32 mouse cellular contexts compared by ENCODE assay signal in genomic region chr1:130918323-130918980, GRCm38 (mm10). TPM values are rescaled to one million over a fixed set of nuclear protein-coding genes. Genes with fewer than 3 reads are reported as not detected.
DNase-seq lines count a peak whose midpoint lies in the region; ATAC-seq and TF ChIP-seq lines count a peak whose summit lies in the region.
"Had no signal": no experiment of that assay in that cellular context is flagged by ENCODE, and none has a peak within 500 bp of the region (broad histone marks: within the 10 kb centered on the region; RNA-seq: fewer than 3 reads in every experiment).

No protein-coding gene starts in this region.

- TF ChIP-seq RAD21 in MEL (IDR thresholded peaks at IDR 0.05; ENCODE audit: low read depth, low read length), result no peak

- ATAC-seq in kidney, postnatal 0 days (replicated peaks; ENCODE audit: low FRiP score, low read depth), result no peak
- ATAC-seq in hindbrain, embryonic 16.5 days, result no peak
- ATAC-seq: CD4-positive, CD25-positive, alpha-beta regulatory T cell, adult 4 months; forebrain, embryonic 14.5 days had no signal

- H3K9me3 ChIP-seq in kidney, postnatal 0 days (replicated peaks; ENCODE audit: low read length), result no peaks in the 10 kb centered on the region
- no peaks in the 10 kb centered on the region for H3K9me3 ChIP-seq in MEL (replicated peaks; ENCODE audit: insufficient read depth, low read length)
- H3K9me3 ChIP-seq in hindbrain, embryonic 16.5 days (ENCODE audit: control insufficient read depth, low read length), result no peaks in the 10 kb centered on the region
- H3K9me3 ChIP-seq: embryonic facial prominence, embryonic 15.5 days; G1E; heart, embryonic 10.5 days; hindbrain, embryonic 10.5 days; limb, embryonic 13.5 days; lung, embryonic 15.5 days had no signal

- H3K27me3 ChIP-seq in kidney, postnatal 0 days (ENCODE audit: insufficient read depth, low read length), result no peaks in the 10 kb centered on the region
- no peaks in the 10 kb centered on the region; a peak in 1 of 4 replicates for H3K27me3 ChIP-seq in MEL (ENCODE audit: control insufficient read depth in 1 of 2, insufficient read depth in 2 of 2, low read length in 2 of 2)
- H3K27me3 ChIP-seq in hindbrain, embryonic 16.5 days (replicated peaks; ENCODE audit: control insufficient read depth, insufficient read depth, low read length), result no peaks in the 10 kb centered on the region
- H3K27me3 ChIP-seq: embryonic facial prominence, embryonic 15.5 days; limb, embryonic 13.5 days; lung, embryonic 15.5 days had no signal

- H3K4me1 ChIP-seq in kidney, postnatal 0 days (replicated peaks; ENCODE audit: insufficient read depth, low read length), result no peaks in the 10 kb centered on the region
- no peaks in the 10 kb centered on the region for H3K4me1 ChIP-seq in MEL (ENCODE audit: control insufficient read depth in 1 of 2, insufficient read depth in 2 of 2, low read length in 2 of 2)
- H3K4me1 ChIP-seq in hindbrain, embryonic 16.5 days (ENCODE audit: control insufficient read depth, insufficient read depth, low read depth, low read length), result no peaks in the 10 kb centered on the region
- H3K4me1 ChIP-seq: embryonic facial prominence, embryonic 15.5 days; heart, embryonic 10.5 days; hindbrain, embryonic 10.5 days; limb, embryonic 13.5 days; lung, embryonic 15.5 days had no signal

- TF ChIP-seq EP300 in MEL (IDR thresholded peaks at IDR 0.05; ENCODE audit: low read depth in 1 of 2, low read length in 2 of 2), result no peak

- no peak overlapping the region for H3K4me2 ChIP-seq in kidney, postnatal 0 days (ENCODE audit: low read length)
- no peak overlapping the region for H3K4me2 ChIP-seq in hindbrain, embryonic 16.5 days (ENCODE audit: low read length)
- H3K4me2 ChIP-seq: embryonic facial prominence, embryonic 15.5 days; limb, embryonic 13.5 days; lung, embryonic 15.5 days; midbrain, embryonic 11.5 days had no signal

- no peaks in the 10 kb centered on the region for H3K79me2 ChIP-seq in MEL (ENCODE audit: control insufficient read depth, insufficient read depth, low read length, poor library complexity)
- H3K79me2 ChIP-seq in macrophage (ENCODE audit: inconsistent target), result no peaks in the 10 kb centered on the region

- H3K9ac ChIP-seq in kidney, postnatal 0 days (ENCODE audit: low read depth, low read length), result no peak overlapping the region
- H3K9ac ChIP-seq in MEL (ENCODE audit: control insufficient read depth, low read depth, low read length, poor library complexity, severe bottlenecking), result no peak overlapping the region
- no peak overlapping the region for H3K9ac ChIP-seq in hindbrain, embryonic 16.5 days (ENCODE audit: low read depth, low read length)
- H3K9ac ChIP-seq: embryonic facial prominence, embryonic 15.5 days; limb, embryonic 13.5 days; liver, embryonic 14.5 days; lung, embryonic 15.5 days had no signal

- DNase-seq in kidney, postnatal 0 days (ENCODE audit: low spot score), result peak; percentile 21
- no peak for DNase-seq in kidney, postnatal 14 days
- DNase-seq in A20 (ENCODE audit: low read depth, low spot score) (peak; percentile 16), MEL (ENCODE audit: low read depth, low spot score) (no peak)
- DNase-seq in spleen, adult 12 weeks (ENCODE audit: low spot score), result no peak
- DNase-seq in adrenal gland, adult 18-20 months (ENCODE audit: low spot score in 2 of 2), result no peak
- DNase-seq: adrenal gland, postnatal 36 days; cerebellum, adult 9-10 months; gastrocnemius, postnatal 14 days; kidney, adult 18-20 months; kidney, postnatal 25 days; lung, postnatal 4 days; thymus, postnatal 14 days had no signal

- H3K4me3 ChIP-seq in kidney, postnatal 0 days (replicated peaks; ENCODE audit: low read depth, low read length), result no peak overlapping the region
- H3K4me3 ChIP-seq in MEL (ENCODE audit: control insufficient read depth in 1 of 2, insufficient read depth in 1 of 2, low read depth in 2 of 2, low read length in 2 of 2), result no peak overlapping the region
- H3K4me3 ChIP-seq in macrophage (ENCODE audit: inconsistent target), result no peak overlapping the region
- no peak overlapping the region for H3K4me3 ChIP-seq in hindbrain, embryonic 16.5 days (ENCODE audit: low read length)
- H3K4me3 ChIP-seq: embryonic facial prominence, embryonic 15.5 days; heart, embryonic 10.5 days; hindbrain, embryonic 10.5 days; layer of hippocampus, adult 2 months; limb, embryonic 13.5 days; lung, embryonic 15.5 days had no signal

- no peak overlapping the region for H3K27ac ChIP-seq in kidney, postnatal 0 days
- no peak overlapping the region for H3K27ac ChIP-seq in MEL (ENCODE audit: control insufficient read depth, low read depth, low read length)
- H3K27ac ChIP-seq in macrophage, result peak overlapping the region; percentile 12; the same call in 1 of the 2 replicates
- H3K27ac ChIP-seq in hindbrain, embryonic 16.5 days (ENCODE audit: low read depth, low read length), result no peak overlapping the region
- H3K27ac ChIP-seq: embryonic facial prominence, embryonic 15.5 days; heart, embryonic 10.5 days; hindbrain, embryonic 10.5 days; layer of hippocampus, adult 2 months; limb, embryonic 13.5 days; liver, embryonic 14.5 days; lung, embryonic 15.5 days had no signal

- no peak for TF ChIP-seq POLR2A in MEL (IDR thresholded peaks at IDR 0.05; ENCODE audit: control insufficient read depth in 1 of 2, insufficient read depth in 1 of 2, low read depth in 1 of 2, low read length in 2 of 2, poor library complexity in 1 of 2)

- H3K36me3 ChIP-seq in kidney, postnatal 0 days (ENCODE audit: insufficient read depth, low read length), result no peaks in the 10 kb centered on the region
- no peaks in the 10 kb centered on the region for H3K36me3 ChIP-seq in MEL (ENCODE audit: control insufficient read depth in 1 of 2, insufficient read depth in 2 of 2, low read length in 2 of 2)
- H3K36me3 ChIP-seq in macrophage (ENCODE audit: inconsistent target), result no peaks in the 10 kb centered on the region
- H3K36me3 ChIP-seq in hindbrain, embryonic 16.5 days (ENCODE audit: control insufficient read depth, insufficient read depth, low read length), result no peaks in the 10 kb centered on the region
- H3K36me3 ChIP-seq: embryonic facial prominence, embryonic 15.5 days; G1E; heart, embryonic 10.5 days; hindbrain, embryonic 10.5 days; limb, embryonic 13.5 days; lung, embryonic 15.5 days had no signal

- 16% methylated on average over 1 of the region's 1 CpGs for WGBS in kidney, postnatal 0 days
- WGBS in macrophage (ENCODE audit: missing documents), result 0% methylated on average over 1 of the region's 1 CpGs
- 23% methylated on average over 1 of the region's 1 CpGs for WGBS in hindbrain, embryonic 16.5 days

- TF ChIP-seq CTCF in kidney, postnatal 0 days (IDR thresholded peaks at IDR 0.05; ENCODE audit: low read depth), result no peak
- no peak for TF ChIP-seq CTCF in MEL (IDR thresholded peaks at IDR 0.05 in 2 of 3, conservative IDR thresholded peaks at IDR 0.05 in 1 of 3; ENCODE audit: control insufficient read depth in 1 of 3, insufficient read depth in 1 of 3, low read depth in 2 of 3, low read length in 3 of 3, poor library complexity in 1 of 3, severe bottlenecking in 1 of 3)

RNA-seq across cellular contexts. Expression of gene Il20, which starts 7.2 kb away (rescaled TPM):
- not detected in 2 replicates for polyA plus RNA-seq in kidney, postnatal 0 days (2015; fragmentation: Nextera tagmentation; extraction: Ambion mirVana)
- total RNA-seq in MEL (2012; rRNA removed), result not detected in 2 replicates
- polyA plus RNA-seq in MEL (2012; ENCODE audit: insufficient read depth in 1 of 2, insufficient read length in 2 of 2, low read depth in 1 of 2, low replicate concordance in 2 of 2, missing spikeins in 1 of 2) (not detected), macrophage (2018) (not detected in 3 replicates)
- total RNA-seq in macrophage (2018; cell fraction: chromatin; rRNA removed), result under 1 TPM in 1 of 26 experiments, not detected in 25; 0.58 TPM
- under 1 TPM in 3 of 26 experiments, not detected in 23; 0.09 to 0.28 (median 0.10) TPM for total RNA-seq in macrophage (2018; cell fraction: cytosol; rRNA removed)
- 1 to 10 TPM in 2 of 26 experiments, under 1 TPM in 2, not detected in 22; 0.50 to 1.8 (median 0.77) TPM for total RNA-seq in macrophage (2018; cell fraction: nucleus; rRNA removed)
- not detected in 2 replicates for polyA plus RNA-seq in hindbrain, embryonic 16.5 days (2015; fragmentation: Nextera tagmentation; extraction: Ambion mirVana)
- not detected for total RNA-seq in adrenal gland, adult 18-20 months (2021)
- total RNA-seq: adrenal gland, postnatal 36 days; G1E; gastrocnemius, postnatal 14 days; layer of hippocampus, adult 2 months; left cerebral cortex, postnatal 14 days; midbrain, postnatal 0 days had no signal
- polyA plus RNA-seq: CD4-positive, CD25-positive, alpha-beta regulatory T cell, adult 4 months; embryonic facial prominence, embryonic 15.5 days; forebrain, embryonic 14.5 days; G1E; heart, embryonic 10.5 days; heart, embryonic 16.5 days; hindbrain, embryonic 10.5 days; limb, embryonic 13.5 days; liver, embryonic 14.5 days; lung, embryonic 15.5 days; midbrain, embryonic 11.5 days; midbrain, postnatal 0 days; neural tube, embryonic 14.5 days; small intestine, adult 2 months; testis, adult 2 months had no signal

RNA-seq across cellular contexts. Expression of gene Il19, which starts 21.5 kb away (rescaled TPM):
- polyA plus RNA-seq in kidney, postnatal 0 days (2015; fragmentation: Nextera tagmentation; extraction: Ambion mirVana), result 0.18 TPM in 1 of 2 replicates, not detected in the other
- not detected in 2 replicates for total RNA-seq in MEL (2012; rRNA removed)
- polyA plus RNA-seq in MEL (2012; ENCODE audit: insufficient read depth in 1 of 2, insufficient read length in 2 of 2, low read depth in 1 of 2, low replicate concordance in 2 of 2, missing spikeins in 1 of 2) (not detected), macrophage (2018) (not detected in 3 replicates)
- total RNA-seq in macrophage (2018; cell fraction: chromatin; rRNA removed), result 1 to 10 TPM in 3 of 26 experiments, not detected in 23; 1.6 to 4.6 (median 2.1) TPM
- total RNA-seq in macrophage (2018; cell fraction: cytosol; rRNA removed), result 1 to 10 TPM in 1 of 26 experiments, under 1 TPM in 4, not detected in 21; 0.17 to 4.3 (median 0.61) TPM
- 1 to 10 TPM in 3 of 26 experiments, under 1 TPM in 1, not detected in 22; 0.55 to 9.2 (median 4.7) TPM for total RNA-seq in macrophage (2018; cell fraction: nucleus; rRNA removed)
- not detected in 2 replicates for polyA plus RNA-seq in hindbrain, embryonic 16.5 days (2015; fragmentation: Nextera tagmentation; extraction: Ambion mirVana)
- not detected for total RNA-seq in adrenal gland, adult 18-20 months (2021)
- total RNA-seq: adrenal gland, postnatal 36 days; G1E; gastrocnemius, postnatal 14 days; layer of hippocampus, adult 2 months; left cerebral cortex, postnatal 14 days; midbrain, postnatal 0 days had no signal
- polyA plus RNA-seq: CD4-positive, CD25-positive, alpha-beta regulatory T cell, adult 4 months; embryonic facial prominence, embryonic 15.5 days; forebrain, embryonic 14.5 days; G1E; heart, embryonic 16.5 days; hindbrain, embryonic 10.5 days; limb, embryonic 13.5 days; liver, embryonic 14.5 days; lung, embryonic 15.5 days; midbrain, embryonic 11.5 days; midbrain, postnatal 0 days; neural tube, embryonic 14.5 days; small intestine, adult 2 months; testis, adult 2 months had no signal

RNA-seq across cellular contexts. Expression of gene Il24, which starts 31.2 kb away (rescaled TPM):
- polyA plus RNA-seq in kidney, postnatal 0 days (2015; fragmentation: Nextera tagmentation; extraction: Ambion mirVana), result not detected in 2 replicates
- not detected in 2 replicates for total RNA-seq in MEL (2012; rRNA removed)
- polyA plus RNA-seq in MEL (2012; ENCODE audit: insufficient read depth in 1 of 2, insufficient read length in 2 of 2, low read depth in 1 of 2, low replicate concordance in 2 of 2, missing spikeins in 1 of 2) (not detected), macrophage (2018) (not detected in 3 replicates)
- total RNA-seq in macrophage (2018; cell fraction: chromatin; rRNA removed), result not detected
- not detected for total RNA-seq in macrophage (2018; cell fraction: cytosol; rRNA removed)
- not detected for total RNA-seq in macrophage (2018; cell fraction: nucleus; rRNA removed)
- polyA plus RNA-seq in hindbrain, embryonic 16.5 days (2015; fragmentation: Nextera tagmentation; extraction: Ambion mirVana), result not detected in 2 replicates
- not detected for total RNA-seq in adrenal gland, adult 18-20 months (2021)
- total RNA-seq: adrenal gland, postnatal 36 days; G1E; gastrocnemius, postnatal 14 days; layer of hippocampus, adult 2 months; left cerebral cortex, postnatal 14 days; midbrain, postnatal 0 days had no signal
- polyA plus RNA-seq: CD4-positive, CD25-positive, alpha-beta regulatory T cell, adult 4 months; embryonic facial prominence, embryonic 15.5 days; forebrain, embryonic 14.5 days; G1E; heart, embryonic 10.5 days; heart, embryonic 16.5 days; hindbrain, embryonic 10.5 days; limb, embryonic 13.5 days; liver, embryonic 14.5 days; lung, embryonic 15.5 days; midbrain, embryonic 11.5 days; midbrain, postnatal 0 days; neural tube, embryonic 14.5 days; small intestine, adult 2 months; testis, adult 2 months had no signal

RNA-seq across cellular contexts. Expression of gene Fcmr, which starts 53.0 kb away (rescaled TPM):
- 0.24 and 0.46 TPM in 2 replicates for polyA plus RNA-seq in kidney, postnatal 0 days (2015; fragmentation: Nextera tagmentation; extraction: Ambion mirVana)
- not detected in 2 replicates for total RNA-seq in MEL (2012; rRNA removed)
- polyA plus RNA-seq in MEL (2012; ENCODE audit: insufficient read depth in 1 of 2, insufficient read length in 2 of 2, low read depth in 1 of 2, low replicate concordance in 2 of 2, missing spikeins in 1 of 2) (not detected), macrophage (2018) (0.49 TPM in 1 of 3 replicates, not detected in the others)
- not detected for total RNA-seq in macrophage (2018; cell fraction: chromatin; rRNA removed)
- under 1 TPM in 4 of 26 experiments, not detected in 22; 0.10 to 0.74 (median 0.18) TPM for total RNA-seq in macrophage (2018; cell fraction: cytosol; rRNA removed)
- not detected for total RNA-seq in macrophage (2018; cell fraction: nucleus; rRNA removed)
- 0.95 and 2.4 TPM in 2 replicates for polyA plus RNA-seq in hindbrain, embryonic 16.5 days (2015; fragmentation: Nextera tagmentation; extraction: Ambion mirVana)
- under 1 TPM; 0.35 to 0.53 TPM for total RNA-seq in adrenal gland, adult 18-20 months (2021)
- total RNA-seq: adrenal gland, postnatal 36 days; G1E; gastrocnemius, postnatal 14 days had no signal
- polyA plus RNA-seq: embryonic facial prominence, embryonic 15.5 days; forebrain, embryonic 14.5 days; G1E; hindbrain, embryonic 10.5 days; limb, embryonic 13.5 days; liver, embryonic 14.5 days; lung, embryonic 15.5 days had no signal

Comparison
In these comparisons a context has a peak if more than half of its experiments do, and no peak if none do; other contexts are left out.
1. DNase-seq: peak in kidney, postnatal 0 days (single experiment) and A20 (single experiment); none in kidney, postnatal 14 days (single experiment), MEL (single experiment), spleen, adult 12 weeks (single experiment) and adrenal gland, adult 18-20 months (0 of 2).